Mouse (Mus musculus) R1 (cell line): ENCODE measurements around the gene Snrnp200.
"Not testable (repeated sequence)": the region's sequence is repeated elsewhere in the genome, so short reads cannot be mapped to it uniquely, and the experiment has no call there.

Experiments used
- DNase-seq: peaks from one replicate; pipeline ENCODE4 v3.0.0-alpha.2; 2018; ENCODE audit warnings: low read depth, low spot score

Gene Snrnp200

DNA sequence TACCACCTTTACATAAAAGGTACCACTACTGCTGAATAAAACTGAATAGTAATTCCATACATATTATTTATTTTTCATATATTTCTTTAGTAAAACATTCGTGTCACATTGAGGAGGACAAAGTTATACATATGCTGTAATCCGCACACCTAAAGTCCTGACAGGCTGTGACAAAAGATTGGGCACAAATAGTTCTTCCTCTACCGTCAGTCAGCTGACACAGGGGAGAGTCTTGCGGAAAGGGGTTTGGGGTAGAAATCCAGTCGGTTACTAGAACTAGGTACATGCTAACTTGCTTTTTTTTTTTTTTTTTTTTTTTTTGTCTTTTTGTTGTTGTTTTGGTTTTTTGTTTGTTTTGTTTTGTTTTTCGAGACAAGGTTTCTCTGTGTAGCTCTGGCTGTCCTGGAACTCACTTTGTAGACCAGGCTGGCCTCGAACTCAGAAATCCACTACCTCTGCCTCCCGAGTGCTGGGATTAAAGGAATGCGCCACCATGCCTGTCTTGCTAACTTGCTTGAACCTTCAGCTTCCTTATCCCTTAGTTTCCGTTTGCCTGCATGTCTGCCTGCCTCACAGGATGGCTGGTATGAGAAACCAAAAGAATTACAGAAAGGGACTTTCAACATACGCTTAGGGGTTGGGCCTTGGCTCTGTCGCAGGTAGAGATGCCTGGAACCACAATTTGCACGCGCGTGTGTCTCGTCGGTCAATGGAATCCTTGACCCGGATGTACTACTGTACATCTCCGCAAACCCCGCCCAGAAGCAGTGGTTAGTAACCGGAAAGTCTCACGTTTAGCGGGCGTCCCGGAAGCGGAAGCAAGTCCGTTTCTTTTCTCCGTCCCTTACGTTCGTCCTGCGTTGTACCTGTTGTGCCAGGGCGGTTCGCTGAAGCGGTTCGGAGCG lies at the start of gene Snrnp200, which contains the start of gene 1810024B03Rik:
TSS of gene Snrnp200 (plus strand) at position 840 of the 905 bp plus-strand sequence.
TSS of gene 1810024B03Rik (minus strand) at position 734 of the 905 bp plus-strand sequence.
- DNase-seq, result peak; percentile 99

DNA sequence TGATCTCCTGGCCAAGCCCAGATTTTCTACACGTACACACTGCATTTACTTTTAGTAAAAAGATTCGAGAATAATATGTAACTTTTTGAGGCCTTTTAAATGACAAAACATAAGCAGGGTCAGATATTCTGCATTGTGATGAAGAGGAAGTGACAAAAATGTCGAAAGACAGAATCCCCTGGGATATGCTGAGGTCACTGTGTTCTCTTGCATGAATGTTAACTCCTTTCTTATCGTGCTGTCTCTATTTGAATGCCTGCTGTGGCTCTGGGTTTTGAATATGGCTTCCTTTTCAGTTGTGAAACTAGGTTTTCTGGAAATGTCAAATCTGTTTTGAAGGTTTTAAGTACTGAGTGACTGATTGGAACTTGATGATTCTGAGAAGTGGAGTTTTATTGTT lies 42.5 kb upstream of the Snrnp200 start:
- DNase-seq, result no peak

DNA sequence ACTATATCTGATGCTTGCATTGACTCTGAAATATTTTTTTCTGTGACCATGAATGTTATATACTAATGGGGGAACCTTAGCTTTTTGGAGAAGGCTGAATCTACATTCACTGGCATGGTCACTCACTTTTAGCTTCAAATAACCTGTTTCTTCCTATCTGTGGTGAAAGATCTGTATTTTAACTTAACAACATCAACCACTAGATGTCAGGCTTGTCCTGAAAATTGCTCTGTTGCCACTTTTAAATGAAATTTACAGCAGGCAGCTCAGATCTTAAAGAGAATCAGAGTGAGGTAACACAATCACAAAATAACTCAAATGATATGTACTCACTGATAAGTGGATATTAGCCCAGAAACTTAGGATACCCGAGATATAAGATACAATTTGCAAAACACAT lies 41.9 kb upstream of the Snrnp200 start:
- DNase-seq, result peak; percentile 39

DNA sequence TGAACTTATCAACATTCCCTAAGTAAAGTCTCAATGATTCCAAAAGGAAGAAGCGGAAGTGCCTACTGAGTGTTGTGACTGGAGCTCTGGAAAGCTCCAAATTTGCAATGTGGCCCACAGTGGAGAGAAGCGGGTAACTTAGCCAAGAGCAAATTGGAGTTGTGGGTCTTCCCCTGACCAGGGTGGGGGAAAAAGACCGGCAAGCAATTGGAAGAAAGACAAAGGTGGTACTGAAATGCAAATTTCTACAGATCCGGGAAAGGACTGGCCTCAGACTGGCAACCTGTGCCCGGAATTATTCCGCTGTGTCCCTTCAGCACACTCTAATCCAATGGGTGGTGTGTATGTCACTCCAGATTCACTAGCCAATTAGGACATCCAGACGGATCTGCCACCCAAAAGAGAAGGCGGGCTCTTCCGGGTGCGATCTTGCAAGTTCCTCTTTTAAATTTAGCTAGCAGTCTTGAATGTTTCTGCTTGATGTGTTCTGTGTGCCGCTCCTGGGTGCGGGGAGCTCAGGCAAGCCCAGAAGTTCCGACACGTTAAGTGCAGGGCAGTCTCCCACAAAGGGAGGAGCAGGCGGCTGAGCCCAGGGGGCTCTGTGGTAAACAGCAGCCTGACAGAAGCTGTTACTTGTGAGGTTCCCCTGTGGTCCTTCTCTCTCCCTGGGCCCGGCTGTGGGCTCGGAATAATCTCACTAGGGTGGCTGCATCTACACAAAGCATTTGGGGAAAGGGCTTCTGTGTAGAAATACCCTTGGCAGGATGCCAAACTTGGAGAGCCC lies 25.4 kb upstream of the Snrnp200 start:
- DNase-seq, result peak; percentile 98

DNA sequence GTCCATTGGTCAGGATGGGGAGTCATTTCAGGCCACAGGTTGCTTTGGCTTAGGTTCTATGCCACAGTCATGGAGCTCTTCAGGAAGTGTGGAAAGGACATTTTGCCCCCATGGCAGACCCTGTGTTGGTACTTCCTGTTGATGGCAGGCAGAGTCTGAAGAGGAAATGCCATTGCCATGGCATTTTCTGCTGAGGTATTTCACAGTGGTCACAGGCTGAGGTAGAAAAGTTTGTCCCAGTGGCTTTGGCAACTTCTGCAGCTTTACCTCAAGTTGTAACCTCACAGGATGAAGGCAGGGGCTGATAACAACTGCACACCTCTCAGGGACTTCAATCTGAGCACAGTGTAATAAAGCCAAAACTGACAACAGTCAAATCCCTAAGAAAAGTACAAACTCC lies 18.6 kb upstream of the Snrnp200 start:
- DNase-seq, result no peak

DNA sequence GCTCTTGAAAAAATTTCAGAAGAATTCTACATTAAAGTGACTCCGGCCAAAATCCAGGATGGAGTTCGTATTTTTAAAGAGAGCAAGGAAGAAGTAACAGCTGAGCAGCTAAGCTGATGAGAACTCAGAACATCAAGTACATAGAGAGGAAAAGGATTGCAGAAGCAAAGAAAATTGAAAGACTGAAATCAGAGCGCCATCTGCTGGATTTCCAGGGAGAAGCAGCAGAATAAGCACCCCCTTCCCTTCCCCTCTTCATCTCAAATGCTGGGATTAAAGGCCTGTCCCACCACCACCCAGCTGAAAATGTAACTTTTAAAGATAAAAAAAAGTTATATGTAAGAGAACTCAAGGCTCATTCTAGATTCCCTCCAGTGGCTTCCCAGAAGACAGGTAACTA lies 3.3 kb upstream of the Snrnp200 start:
- DNase-seq, result peak; percentile 72

DNA sequence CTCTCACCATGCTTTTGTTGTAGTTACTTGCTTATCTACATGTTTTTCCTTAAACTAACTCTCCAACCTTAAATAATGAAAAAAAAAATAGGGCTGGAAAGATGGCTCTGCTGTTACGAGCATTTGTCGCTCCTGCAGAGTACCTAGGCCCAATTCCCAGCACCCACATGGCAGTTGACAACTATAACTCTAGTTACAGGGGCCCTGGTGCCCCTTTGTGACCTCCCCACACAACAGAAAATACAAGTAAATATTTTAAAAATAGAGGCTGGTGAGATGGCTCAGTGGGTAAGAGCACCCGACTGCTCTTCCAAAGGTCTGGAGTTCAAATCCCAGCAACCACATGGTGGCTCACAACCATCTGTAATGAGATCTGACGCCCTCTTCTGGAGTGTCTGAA lies 2.2 kb upstream of the Snrnp200 start:
- not testable (repeated sequence) for DNase-seq

DNA sequence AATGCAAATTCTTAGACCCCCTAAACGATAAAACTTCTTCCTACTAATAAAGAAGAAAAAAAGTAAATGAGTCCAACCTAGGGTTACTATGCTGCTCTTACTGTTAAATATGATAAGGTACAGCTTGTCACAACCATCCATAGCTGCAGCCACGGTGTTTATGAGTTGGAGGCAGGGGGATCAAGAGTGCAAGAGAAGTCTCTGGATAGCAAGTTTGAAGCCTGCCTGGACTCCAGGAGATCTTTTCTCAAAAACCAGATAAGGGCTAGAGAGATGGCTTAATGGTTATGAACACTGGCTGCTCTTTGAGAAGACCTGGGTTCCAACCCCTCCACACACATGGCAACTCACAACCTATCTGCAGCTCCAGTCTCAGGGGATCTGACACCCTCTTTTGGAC lies 1.3 kb upstream of the Snrnp200 start:
- no peak for DNase-seq

DNA sequence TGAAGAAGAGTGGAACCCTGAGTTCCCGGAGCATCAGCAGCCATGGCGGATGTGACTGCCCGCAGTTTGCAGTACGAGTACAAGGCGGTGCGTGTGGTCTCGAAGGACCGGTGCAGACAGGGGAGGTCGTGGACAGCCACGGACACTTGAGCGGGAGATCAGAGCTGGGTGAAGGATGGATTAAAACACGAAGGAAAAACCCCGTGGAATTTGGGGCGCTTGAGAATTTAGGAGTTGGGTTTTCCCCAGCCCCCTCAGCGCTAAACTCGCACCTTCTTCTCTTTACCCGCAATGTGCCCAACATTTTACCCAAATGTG lies 225 bp downstream of the Snrnp200 start:
- no peak for DNase-seq

DNA sequence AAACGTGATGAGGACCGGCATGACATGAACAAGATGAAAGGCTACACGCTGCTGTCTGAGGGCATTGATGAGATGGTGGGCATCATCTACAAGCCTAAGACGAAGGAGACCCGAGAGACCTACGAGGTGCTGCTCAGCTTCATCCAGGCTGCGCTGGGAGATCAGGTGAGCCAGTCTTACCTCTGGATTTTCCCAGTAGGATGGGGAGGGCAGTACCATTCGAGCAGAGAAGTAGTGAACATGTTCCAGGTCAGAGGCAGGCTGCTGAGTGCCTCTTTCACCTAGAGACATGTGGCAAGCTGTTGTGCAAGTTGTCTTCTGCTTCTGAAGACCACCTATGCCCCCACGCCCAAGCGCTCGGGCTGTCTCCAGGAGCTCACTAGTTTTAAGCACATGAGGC lies 2.5 kb downstream of the Snrnp200 start:
- no peak for DNase-seq

DNA sequence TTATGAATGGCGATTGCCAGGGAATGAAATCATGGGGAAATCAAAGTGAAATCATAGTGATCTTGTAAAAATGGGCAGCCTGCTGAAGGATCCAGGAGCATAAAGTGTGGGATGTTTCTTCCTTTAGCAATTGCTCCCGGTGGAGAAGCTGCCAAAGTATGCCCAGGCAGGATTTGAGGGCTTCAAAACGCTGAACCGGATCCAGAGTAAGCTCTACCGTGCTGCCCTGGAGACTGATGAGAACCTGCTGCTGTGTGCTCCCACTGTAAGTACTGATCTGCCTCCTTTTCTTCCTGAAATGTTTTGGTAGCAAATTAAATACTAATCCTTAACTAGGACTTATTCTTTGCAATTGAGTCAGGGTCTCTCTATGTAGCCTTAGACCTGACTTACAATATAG lies 9.6 kb downstream of the Snrnp200 start:
- DNase-seq, result no peak

DNA sequence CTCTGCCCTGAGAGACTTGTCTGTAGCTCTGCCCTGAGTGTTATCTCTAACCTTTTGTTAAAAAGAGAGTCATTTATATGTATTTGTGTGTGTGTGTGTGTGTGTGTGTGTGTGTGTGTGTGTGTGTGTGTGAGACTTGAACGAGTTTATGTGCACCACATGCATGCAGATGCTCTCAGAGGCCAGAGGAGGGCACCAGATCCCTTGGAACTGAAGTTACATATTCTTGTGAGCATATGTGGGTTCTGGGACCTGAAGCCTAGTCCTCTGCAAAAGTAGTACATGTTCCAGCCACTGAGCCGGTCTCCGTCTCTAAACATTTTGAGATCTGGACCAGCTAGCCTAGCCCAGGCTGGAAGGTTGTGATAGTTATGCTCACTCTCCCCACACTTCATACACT lies 17.1 kb downstream of the Snrnp200 start:
- peak; percentile 64 for DNase-seq

DNA sequence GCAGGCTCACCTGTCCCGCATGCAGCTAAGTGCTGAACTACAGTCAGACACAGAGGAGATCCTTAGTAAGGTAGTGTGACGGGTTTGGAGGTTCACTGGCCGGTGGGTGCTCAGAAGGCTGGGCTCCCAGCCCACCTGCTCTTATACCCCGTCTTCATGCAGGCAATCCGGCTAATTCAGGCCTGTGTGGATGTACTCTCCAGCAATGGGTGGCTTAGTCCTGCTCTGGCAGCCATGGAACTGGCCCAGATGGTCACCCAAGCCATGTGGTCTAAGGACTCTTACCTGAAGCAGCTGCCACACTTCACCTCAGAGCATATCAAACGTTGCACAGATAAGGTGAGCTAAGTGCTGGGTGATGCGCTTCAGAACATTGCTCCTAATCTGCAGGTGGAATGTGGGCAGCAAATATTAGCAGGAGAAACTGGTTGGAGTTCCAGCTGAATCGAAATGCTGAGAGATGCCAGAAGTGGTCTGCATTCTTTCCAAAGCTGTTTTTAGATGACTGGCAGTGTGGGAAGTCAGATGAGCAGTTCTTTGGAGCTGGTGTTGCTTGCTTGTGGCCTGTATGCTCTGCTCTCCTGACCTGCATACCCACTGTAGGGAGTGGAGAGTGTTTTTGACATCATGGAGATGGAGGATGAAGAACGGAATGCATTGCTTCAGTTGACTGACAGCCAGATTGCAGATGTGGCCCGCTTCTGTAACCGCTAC lies 29.9 kb downstream of the Snrnp200 start:
- DNase-seq, result no peak

DNA sequence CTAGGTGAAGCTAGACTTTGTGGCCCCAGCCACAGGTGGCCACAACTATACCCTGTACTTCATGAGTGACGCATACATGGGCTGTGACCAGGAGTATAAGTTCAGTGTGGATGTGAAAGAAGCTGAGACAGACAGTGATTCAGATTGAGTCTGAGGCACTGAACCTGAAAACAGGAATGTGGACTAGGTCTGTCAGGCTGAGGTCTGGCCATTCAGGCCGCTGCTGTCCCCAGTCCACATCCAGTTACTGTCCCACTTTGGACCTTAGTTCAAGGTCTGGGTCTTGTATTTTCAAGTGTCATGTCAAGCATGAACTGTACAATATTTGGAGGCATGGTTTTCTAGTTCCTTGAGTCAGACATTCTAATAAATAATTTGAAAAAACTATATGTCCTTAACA lies 31.9 kb downstream of the Snrnp200 start:
- DNase-seq, result no peak

DNA sequence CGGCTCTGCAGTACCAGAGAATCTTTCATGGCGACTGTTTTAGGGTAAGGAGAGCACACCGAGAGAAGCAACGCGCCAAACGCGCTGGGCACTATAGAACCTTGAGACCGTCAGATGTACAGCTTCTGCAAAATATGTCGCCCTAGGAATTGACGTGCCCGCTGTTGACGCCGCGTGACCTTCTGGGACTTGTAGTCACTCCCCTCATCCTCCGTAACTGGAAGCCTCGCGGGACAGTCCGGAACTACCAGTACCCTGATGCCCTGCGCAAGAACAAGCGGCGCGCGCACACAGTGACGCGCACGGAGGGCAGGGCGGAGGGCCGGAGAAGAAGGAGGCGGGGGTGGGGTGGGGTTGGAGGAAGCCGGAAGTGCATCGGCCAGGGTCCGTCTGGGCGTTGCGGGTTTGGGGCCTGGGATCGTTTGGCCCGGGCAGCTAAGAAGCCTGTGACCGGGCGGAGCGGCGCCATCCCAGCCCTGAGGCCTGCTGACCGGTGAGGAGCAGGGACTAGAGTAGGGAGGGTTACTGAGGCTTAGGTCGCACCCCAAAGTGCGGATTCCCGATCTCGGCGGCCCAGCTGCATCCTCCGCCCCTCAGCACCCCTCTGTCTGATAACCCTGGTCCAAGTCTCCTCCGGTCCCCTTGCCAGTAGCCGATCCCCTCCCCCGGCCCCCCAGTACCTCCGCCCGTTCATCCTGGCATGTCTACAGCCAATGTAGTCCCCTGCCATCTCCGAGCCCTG lies 39.6 kb downstream of the Snrnp200 start, which contains the start of the genes Ciao1 and Tmem127:
TSS of gene Ciao1 (minus strand) at position 225 of the 742 bp plus-strand sequence.
TSS of gene Tmem127 (plus strand) at position 317 of the 742 bp plus-strand sequence.
- peak; percentile 99 for DNase-seq

DNA sequence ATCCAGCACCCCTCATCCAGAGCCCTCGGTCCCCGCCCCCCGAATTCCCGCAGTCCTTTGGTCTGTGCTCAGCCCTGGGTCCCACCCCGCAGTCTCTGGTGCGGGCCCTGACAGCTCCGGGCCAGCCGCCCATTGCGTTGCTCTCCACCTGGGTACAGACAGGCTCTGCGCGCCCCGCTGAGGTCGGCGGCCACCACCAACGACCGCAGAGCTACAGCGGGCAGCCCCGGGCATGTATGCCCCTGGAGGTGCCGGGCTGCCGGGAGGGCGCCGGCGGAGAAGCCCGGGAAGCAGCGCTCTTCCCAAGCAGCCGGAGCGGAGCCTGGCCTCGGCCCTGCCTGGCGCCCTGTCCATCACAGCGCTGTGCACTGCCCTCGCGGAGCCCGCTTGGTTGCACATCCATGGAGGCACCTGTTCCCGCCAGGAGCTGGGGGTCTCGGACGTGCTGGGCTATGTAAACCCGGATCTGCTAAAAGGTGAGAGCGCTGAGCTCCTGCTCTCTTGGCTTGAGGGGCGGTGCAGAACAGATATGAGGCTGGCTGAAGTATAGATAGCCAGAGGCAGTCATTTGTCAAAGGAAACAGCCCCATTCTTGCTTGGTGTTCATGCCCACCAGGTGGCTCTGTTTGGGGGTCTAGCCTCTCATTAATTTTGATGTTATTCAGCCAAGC lies 40.3 kb downstream of the Snrnp200 start:
- DNase-seq, result peak; percentile 72

DNA sequence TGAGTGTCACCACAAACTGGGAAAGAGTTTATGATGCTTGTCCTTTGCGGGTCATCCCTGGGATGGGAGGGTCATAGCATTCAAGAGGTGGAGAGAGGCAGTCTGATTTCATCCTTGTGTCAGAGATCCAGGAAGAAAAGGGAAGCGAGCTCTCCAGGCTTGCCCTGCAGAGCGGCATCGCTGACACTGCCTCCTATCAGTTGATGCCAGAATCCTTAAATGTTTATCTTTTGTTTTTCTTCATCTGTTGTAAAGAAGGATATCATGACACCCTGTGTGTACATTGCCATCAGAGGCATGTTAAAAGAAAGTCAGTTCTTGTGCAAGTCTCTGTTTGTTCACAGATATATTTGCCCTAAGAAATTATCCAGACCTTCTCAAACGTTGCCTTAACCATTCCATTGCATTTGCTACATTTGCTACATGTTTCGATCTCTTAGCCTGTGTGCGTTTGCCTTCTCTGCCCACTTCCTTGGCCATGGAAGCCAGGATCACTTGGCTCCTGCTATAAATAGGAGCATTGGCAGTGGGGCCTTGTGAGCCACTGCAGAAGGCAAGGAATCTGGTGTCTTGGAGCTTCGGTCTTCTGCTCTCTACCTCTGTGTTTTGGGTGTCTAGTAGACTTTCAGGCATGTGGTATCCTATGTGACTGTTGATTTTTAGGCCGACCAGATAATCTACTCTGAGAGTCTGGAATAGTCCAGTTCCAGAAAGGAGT lies 42.3 kb downstream of the Snrnp200 start:
- no peak for DNase-seq

DNA sequence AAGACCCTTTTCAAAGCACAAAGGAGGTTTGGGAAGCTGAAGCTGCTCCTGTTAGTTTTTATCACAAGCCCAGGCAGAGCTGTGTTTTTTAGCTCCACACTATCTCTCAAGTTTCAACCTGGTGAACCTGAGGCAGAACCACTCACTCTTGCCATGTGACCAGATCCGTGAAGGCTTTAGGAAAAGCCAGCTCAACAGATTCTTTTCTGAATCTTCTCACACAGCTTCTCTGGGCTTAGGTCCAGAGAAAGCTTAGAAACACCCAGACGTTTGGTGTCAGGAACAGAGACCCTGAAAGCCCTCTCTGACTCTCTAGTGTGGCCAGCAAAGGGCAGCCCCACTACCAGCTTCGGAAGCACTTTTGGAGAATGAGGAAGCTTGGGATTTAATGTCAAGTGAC lies 43.3 kb downstream of the Snrnp200 start:
- no peak for DNase-seq

DNA sequence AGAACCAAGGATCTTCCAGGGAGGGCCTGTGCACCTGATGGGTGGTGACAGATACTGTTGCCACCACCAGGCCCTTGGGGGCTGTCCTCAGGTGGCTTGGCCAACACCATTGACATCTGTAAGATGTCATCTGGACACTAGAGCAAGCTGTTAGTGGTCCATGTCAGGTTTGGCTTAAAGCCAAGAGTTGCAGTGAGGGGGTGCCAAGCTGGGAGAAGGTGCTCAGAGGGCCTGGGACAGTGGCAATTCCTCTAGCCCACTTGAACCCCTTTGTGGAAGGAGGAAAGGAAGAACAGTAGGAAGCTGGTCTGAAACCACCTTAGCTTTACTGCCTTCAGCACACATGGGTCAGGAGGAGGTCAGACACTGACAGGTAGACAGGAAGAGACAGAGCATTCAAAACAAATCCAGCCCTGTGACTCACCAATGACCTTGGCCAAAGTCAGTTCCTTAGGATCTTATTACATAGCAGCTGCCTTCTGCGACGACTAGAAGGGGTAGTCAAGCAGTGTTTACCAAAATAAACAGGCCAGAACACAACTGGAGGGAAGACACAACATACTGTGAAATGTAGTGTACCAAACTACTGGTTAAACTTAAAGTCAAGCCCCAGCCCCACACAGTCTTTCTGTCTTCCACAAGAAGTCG lies 43.8 kb downstream of the Snrnp200 start:
- DNase-seq, result peak; percentile 68
